Mouse (Mus musculus): ENCODE results near the gene Mapt. TPM values are rescaled to one million over a fixed set of nuclear protein-coding genes. Genes with fewer than 3 reads are reported as not detected.

Mapt gene
- polyA plus RNA-seq, 1 experiment = 8.0 TPM

GRCm38 (mm10) chr11:104307136-104307535, 75.9 kb downstream of the Mapt start:
- no peak overlapping the region for H3K4me3 ChIP-seq
- no peaks in the 10 kb centered on the region for H3K36me3 ChIP-seq (ENCODE audit: control insufficient read depth, insufficient read depth)
- no peak overlapping the region for H3ac ChIP-seq (ENCODE audit: control insufficient read depth, insufficient read length)
- no peaks in the 10 kb centered on the region for H3K27me3 ChIP-seq (ENCODE audit: control insufficient read depth, insufficient read depth, insufficient read length)
- TF ChIP-seq CEBPB (IDR thresholded peaks at IDR 0.05; ENCODE audit: insufficient read depth, poor library complexity, severe bottlenecking) (no peak), SRF (IDR thresholded peaks at IDR 0.05; ENCODE audit: control insufficient read depth, insufficient read length, low read depth) (no peak), POLR2AphosphoS2 (IDR thresholded peaks at IDR 0.05; ENCODE audit: insufficient read length, low read depth) (no peak), MYOG (IDR thresholded peaks at IDR 0.05; ENCODE audit: control insufficient read depth in 1 of 3, insufficient read depth in 1 of 3, insufficient read length in 2 of 3, low read depth in 2 of 3) (peak in 1 of 3 experiments; percentile 5), TCF12 (IDR thresholded peaks at IDR 0.05; ENCODE audit: insufficient read depth, poor library complexity, severe bottlenecking) (no peak), REST (IDR thresholded peaks at IDR 0.05; ENCODE audit: insufficient read depth, insufficient read length) (no peak), POLR2A (IDR thresholded peaks at IDR 0.05; ENCODE audit: insufficient read length, low read depth) (no peak)
- H3K4me2 ChIP-seq (ENCODE audit: low read depth) = no peak overlapping the region
- no peaks in the 10 kb centered on the region for H3K79me2 ChIP-seq (ENCODE audit: control insufficient read depth, insufficient read depth)

DNA sequence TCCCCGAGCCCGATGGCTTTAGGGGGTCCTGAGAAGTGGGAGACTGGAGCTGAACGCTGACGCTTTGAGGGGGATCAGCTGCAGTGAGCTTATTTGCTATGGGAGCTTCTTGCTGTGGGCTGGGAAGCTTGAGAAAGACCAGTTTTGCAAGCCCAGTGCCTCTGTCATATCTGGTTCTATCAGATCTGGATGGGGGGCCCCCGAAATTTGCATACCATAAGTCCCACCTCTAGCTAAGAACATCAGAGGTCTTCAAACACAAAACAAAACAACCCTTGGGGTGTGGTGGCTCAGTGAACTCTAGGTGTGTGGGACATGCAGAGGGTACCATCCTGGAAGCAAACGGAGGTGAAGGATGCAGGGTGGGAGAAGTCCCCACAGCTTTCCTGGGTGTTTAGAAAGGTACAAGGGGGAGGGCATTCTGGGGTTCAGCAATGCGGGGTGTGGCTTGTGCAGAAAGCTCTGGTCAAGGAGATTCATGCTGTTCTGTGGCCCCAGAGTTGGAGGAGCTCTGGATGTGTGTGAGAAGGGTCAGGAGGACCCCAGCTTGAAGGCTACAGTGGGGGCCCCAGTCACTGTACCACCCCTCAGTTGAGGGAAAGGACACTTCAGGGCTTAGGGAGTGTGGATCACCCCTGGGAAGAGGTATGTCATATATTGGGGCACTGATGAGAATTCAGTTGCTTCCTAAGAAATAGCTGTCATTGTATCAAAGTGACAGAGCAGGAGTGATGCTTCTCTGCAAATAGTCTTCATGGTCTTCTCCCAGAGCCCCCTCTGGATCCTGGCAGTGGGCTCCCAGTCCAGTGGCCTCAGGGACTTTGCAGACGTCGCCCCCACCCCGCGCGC, 78.4 kb downstream of the Mapt start:
- Histone ChIP-seq H3K36me3 (ENCODE audit: control insufficient read depth, insufficient read depth) (no peaks in the 10 kb centered on the region), H3K27me3 (ENCODE audit: control insufficient read depth, insufficient read depth, insufficient read length) (no peaks in the 10 kb centered on the region), H3K4me3 (no peak overlapping the region), H3K79me2 (ENCODE audit: control insufficient read depth, insufficient read depth) (no peaks in the 10 kb centered on the region), H3K4me2 (ENCODE audit: low read depth) (no peak overlapping the region), H3ac (ENCODE audit: control insufficient read depth, insufficient read length) (no peak overlapping the region)
- TF ChIP-seq TCF3 (IDR thresholded peaks at IDR 0.05; ENCODE audit: insufficient read length, low read depth) (no peak), POLR2A (IDR thresholded peaks at IDR 0.05; ENCODE audit: insufficient read length, low read depth) (no peak), POLR2AphosphoS2 (IDR thresholded peaks at IDR 0.05; ENCODE audit: insufficient read length, low read depth) (no peak), USF1 (IDR thresholded peaks at IDR 0.05; ENCODE audit: low read depth) (no peak), E2F4 (IDR thresholded peaks at IDR 0.05; ENCODE audit: insufficient read depth) (no peak), TCF12 (IDR thresholded peaks at IDR 0.05; ENCODE audit: insufficient read depth, poor library complexity, severe bottlenecking) (no peak), REST (IDR thresholded peaks at IDR 0.05; ENCODE audit: insufficient read depth, insufficient read length) (no peak), CEBPB (IDR thresholded peaks at IDR 0.05; ENCODE audit: insufficient read depth, poor library complexity, severe bottlenecking) (no peak), MAX (IDR thresholded peaks at IDR 0.05; ENCODE audit: low read depth) (no peak), MYOG (IDR thresholded peaks at IDR 0.05; ENCODE audit: control insufficient read depth in 1 of 3, insufficient read depth in 1 of 3, insufficient read length in 2 of 3, low read depth in 2 of 3) (no peak), SRF (IDR thresholded peaks at IDR 0.05; ENCODE audit: control insufficient read depth, insufficient read length, low read depth) (no peak), MYOD1 (IDR thresholded peaks at IDR 0.05; ENCODE audit: control insufficient read depth in 1 of 3, insufficient read length in 2 of 3, low read depth in 2 of 3) (no peak)

GRCm38 (mm10) chr11:104310226-104310887, 79.2 kb downstream of the Mapt start:
- Histone ChIP-seq H3K79me2 (ENCODE audit: control insufficient read depth, insufficient read depth) (no peaks in the 10 kb centered on the region), H3K4me2 (ENCODE audit: low read depth) (no peak overlapping the region), H3K4me3 (no peak overlapping the region), H3K36me3 (ENCODE audit: control insufficient read depth, insufficient read depth) (no peaks in the 10 kb centered on the region), H3ac (ENCODE audit: control insufficient read depth, insufficient read length) (no peak overlapping the region), H3K27me3 (ENCODE audit: control insufficient read depth, insufficient read depth, insufficient read length) (no peaks in the 10 kb centered on the region)
- TF ChIP-seq CEBPB (IDR thresholded peaks at IDR 0.05; ENCODE audit: insufficient read depth, poor library complexity, severe bottlenecking) (no peak), E2F4 (IDR thresholded peaks at IDR 0.05; ENCODE audit: insufficient read depth) (no peak), USF1 (IDR thresholded peaks at IDR 0.05; ENCODE audit: low read depth) (no peak), MYOD1 (IDR thresholded peaks at IDR 0.05; ENCODE audit: control insufficient read depth in 1 of 3, insufficient read length in 2 of 3, low read depth in 2 of 3) (no peak), REST (IDR thresholded peaks at IDR 0.05; ENCODE audit: insufficient read depth, insufficient read length) (no peak), POLR2AphosphoS2 (IDR thresholded peaks at IDR 0.05; ENCODE audit: insufficient read length, low read depth) (no peak), TCF3 (IDR thresholded peaks at IDR 0.05; ENCODE audit: insufficient read length, low read depth) (no peak), MYOG (IDR thresholded peaks at IDR 0.05; ENCODE audit: control insufficient read depth in 1 of 3, insufficient read depth in 1 of 3, insufficient read length in 2 of 3, low read depth in 2 of 3) (no peak), POLR2A (IDR thresholded peaks at IDR 0.05; ENCODE audit: insufficient read length, low read depth) (no peak)

- no peaks in the 10 kb centered on the region for H3K36me3 ChIP-seq (ENCODE audit: control insufficient read depth, insufficient read depth)
- H3K27me3 ChIP-seq (ENCODE audit: control insufficient read depth, insufficient read depth, insufficient read length) = no peaks in the 10 kb centered on the region
- H3ac ChIP-seq (ENCODE audit: control insufficient read depth, insufficient read length) = no peak overlapping the region
- H3K4me3 ChIP-seq = no peak overlapping the region
- TF ChIP-seq E2F4 (IDR thresholded peaks at IDR 0.05; ENCODE audit: insufficient read depth) = no peak
- TF ChIP-seq MYOD1 (IDR thresholded peaks at IDR 0.05; ENCODE audit: control insufficient read depth in 1 of 3, insufficient read length in 2 of 3, low read depth in 2 of 3) = no peak
- no peak for TF ChIP-seq MYOG (IDR thresholded peaks at IDR 0.05; ENCODE audit: control insufficient read depth in 1 of 3, insufficient read depth in 1 of 3, insufficient read length in 2 of 3, low read depth in 2 of 3)
- TF ChIP-seq POLR2A (IDR thresholded peaks at IDR 0.05; ENCODE audit: insufficient read length, low read depth) = no peak
- TF ChIP-seq REST (IDR thresholded peaks at IDR 0.05; ENCODE audit: insufficient read depth, insufficient read length) = no peak
- TF ChIP-seq MAX (IDR thresholded peaks at IDR 0.05; ENCODE audit: low read depth) = no peak
- TF ChIP-seq TCF12 (IDR thresholded peaks at IDR 0.05; ENCODE audit: insufficient read depth, poor library complexity, severe bottlenecking) = no peak
- no peak for TF ChIP-seq SRF (IDR thresholded peaks at IDR 0.05; ENCODE audit: control insufficient read depth, insufficient read length, low read depth)
- TF ChIP-seq POLR2AphosphoS2 (IDR thresholded peaks at IDR 0.05; ENCODE audit: insufficient read length, low read depth) = no peak
- no peak for TF ChIP-seq TCF3 (IDR thresholded peaks at IDR 0.05; ENCODE audit: insufficient read length, low read depth)
- TF ChIP-seq CEBPB (IDR thresholded peaks at IDR 0.05; ENCODE audit: insufficient read depth, poor library complexity, severe bottlenecking) = no peak
- TF ChIP-seq USF1 (IDR thresholded peaks at IDR 0.05; ENCODE audit: low read depth) = no peak
- no peaks in the 10 kb centered on the region for H3K79me2 ChIP-seq (ENCODE audit: control insufficient read depth, insufficient read depth)
- no peak overlapping the region for H3K4me2 ChIP-seq (ENCODE audit: low read depth)
Observed at GRCm38 (mm10) chr11:104311643-104312042, 80.5 kb downstream of the Mapt start.
